Mouse (Mus musculus): ENCODE measurements around the gene Krt42. TPM values are rescaled to one million over a fixed set of nuclear protein-coding genes. Genes with fewer than 3 reads are reported as not detected.

Gene Krt42
- polyA plus RNA-seq, 1 experiment = not detected

DNA sequence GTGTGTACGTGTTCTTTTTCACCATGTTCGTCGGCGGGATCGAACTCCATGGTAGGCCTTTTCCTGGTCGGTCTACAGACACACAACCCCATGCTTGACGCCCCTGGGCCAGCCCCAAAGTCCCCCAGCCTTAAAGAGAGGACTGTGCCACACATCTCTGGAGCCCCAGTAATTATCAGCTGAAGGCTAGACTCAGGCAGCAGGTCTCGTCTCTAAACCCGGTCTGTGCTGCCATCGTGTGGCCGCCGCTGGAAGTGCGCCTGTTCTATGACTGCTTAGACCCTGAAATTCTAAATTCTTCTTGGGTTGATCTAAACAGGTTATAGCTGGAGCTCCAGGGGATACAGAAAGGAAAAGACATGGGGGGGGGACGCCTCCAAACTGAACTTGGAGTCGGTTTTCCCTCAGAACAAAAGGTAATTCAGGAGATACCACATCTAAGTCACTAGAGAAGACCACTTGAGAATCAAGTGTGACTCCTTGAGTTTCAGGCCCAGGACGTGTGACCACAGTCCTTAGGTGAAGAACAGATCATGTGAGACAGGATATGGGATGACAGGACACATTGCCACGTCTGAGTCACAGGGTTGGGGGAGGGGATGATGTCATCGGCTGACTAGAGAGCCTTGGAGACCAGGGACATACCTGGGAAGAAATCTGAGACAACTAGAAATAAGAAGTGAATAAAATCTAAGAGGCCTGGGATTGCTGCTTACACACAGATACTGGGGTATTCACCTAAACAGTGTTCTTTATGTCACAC lies 28.8 kb upstream of the Krt42 start:
- TF ChIP-seq CTCF (IDR thresholded peaks at IDR 0.05; ENCODE audit: control insufficient read depth, insufficient read depth, insufficient read length) = peak; percentile 80
- TF ChIP-seq MYOG (IDR thresholded peaks at IDR 0.05; ENCODE audit: control insufficient read depth, extremely low read depth, insufficient read length) = no peak
- Histone ChIP-seq H3ac (ENCODE audit: control insufficient read depth, insufficient read length, low read depth) (no peak overlapping the region), H3K4me3 (ENCODE audit: insufficient read depth, poor library complexity, severe bottlenecking) (no peak overlapping the region), H3K79me2 (ENCODE audit: control insufficient read depth, insufficient read depth) (no peaks in the 10 kb centered on the region), H3K36me3 (ENCODE audit: control insufficient read depth, insufficient read depth) (no peaks in the 10 kb centered on the region), H3K27me3 (ENCODE audit: control insufficient read depth, insufficient read depth, insufficient read length) (no peaks in the 10 kb centered on the region), H3K79me3 (ENCODE audit: low read depth) (no peaks in the 10 kb centered on the region)

DNA sequence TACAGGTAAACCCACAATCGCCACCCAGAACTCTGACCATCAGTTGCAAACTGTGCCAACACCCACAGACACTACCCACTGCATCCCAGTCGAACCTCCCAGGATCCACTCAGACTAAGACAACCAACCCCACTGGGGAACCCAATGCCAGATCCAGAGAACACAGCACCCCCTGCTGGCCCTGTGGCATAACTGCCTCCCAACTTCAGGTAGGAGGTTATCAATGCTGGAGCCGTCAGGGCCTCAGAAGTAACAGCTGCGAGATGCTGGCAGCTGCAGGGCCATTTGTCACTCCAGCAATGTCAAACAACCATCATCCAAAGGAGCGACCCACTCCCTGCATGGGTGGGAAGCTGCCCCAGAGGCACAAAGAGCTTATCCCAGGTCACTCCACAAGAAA lies 28.1 kb upstream of the Krt42 start:
- Histone ChIP-seq H3K36me3 (ENCODE audit: control insufficient read depth, insufficient read depth) (no peaks in the 10 kb centered on the region), H3K79me2 (ENCODE audit: control insufficient read depth, insufficient read depth) (no peaks in the 10 kb centered on the region), H3K4me3 (ENCODE audit: insufficient read depth, poor library complexity, severe bottlenecking) (no peak overlapping the region), H3ac (ENCODE audit: control insufficient read depth, insufficient read length, low read depth) (no peak overlapping the region), H3K79me3 (ENCODE audit: low read depth) (no peaks in the 10 kb centered on the region), H3K27me3 (ENCODE audit: control insufficient read depth, insufficient read depth, insufficient read length) (no peaks in the 10 kb centered on the region)
- TF ChIP-seq MYOG (IDR thresholded peaks at IDR 0.05; ENCODE audit: control insufficient read depth, extremely low read depth, insufficient read length) (no peak), MYOD1 (IDR thresholded peaks at IDR 0.05; ENCODE audit: control insufficient read depth, insufficient read length, low read depth) (peak; percentile 16), CTCF (IDR thresholded peaks at IDR 0.05; ENCODE audit: control insufficient read depth, insufficient read depth, insufficient read length) (peak; percentile 56)

DNA sequence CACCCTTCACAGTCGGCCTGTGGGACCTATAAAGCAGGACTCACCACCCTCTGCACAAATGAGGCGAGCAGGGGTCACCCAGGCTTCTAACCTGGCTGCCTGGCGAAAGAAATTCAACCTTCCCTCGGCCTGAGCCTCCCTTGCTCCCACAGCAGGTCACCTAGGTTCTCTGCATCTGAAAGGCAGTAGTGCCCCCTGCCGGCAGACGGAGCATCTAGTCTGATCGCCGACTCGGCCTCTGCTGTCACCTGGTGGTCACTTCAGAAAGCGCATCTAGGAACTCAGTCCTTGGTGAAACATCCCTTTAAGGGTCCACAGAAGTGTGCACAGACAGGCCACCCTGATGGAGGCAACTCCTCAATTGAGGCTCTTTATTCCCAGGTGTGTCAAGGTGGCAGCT lies 25.6 kb upstream of the Krt42 start:
- TF ChIP-seq MAX (IDR thresholded peaks at IDR 0.05) (peak; percentile 32), MYOG (IDR thresholded peaks at IDR 0.05; ENCODE audit: control insufficient read depth, extremely low read depth, insufficient read length) (no peak), CTCF (IDR thresholded peaks at IDR 0.05; ENCODE audit: control insufficient read depth, insufficient read depth, insufficient read length) (peak; percentile 100), FOSL1 (IDR thresholded peaks at IDR 0.05; ENCODE audit: insufficient read depth, low read length, poor library complexity, severe bottlenecking) (no peak), CEBPB (IDR thresholded peaks at IDR 0.05; ENCODE audit: low read depth) (no peak), USF1 (IDR thresholded peaks at IDR 0.05; ENCODE audit: low read depth) (no peak), MYOD1 (IDR thresholded peaks at IDR 0.05; ENCODE audit: control insufficient read depth, insufficient read length, low read depth) (no peak)
- Histone ChIP-seq H3K79me2 (ENCODE audit: control insufficient read depth, insufficient read depth) (no peaks in the 10 kb centered on the region), H3K4me3 (ENCODE audit: insufficient read depth, poor library complexity, severe bottlenecking) (no peak overlapping the region), H3K79me3 (ENCODE audit: low read depth) (no peaks in the 10 kb centered on the region), H3K27me3 (ENCODE audit: control insufficient read depth, insufficient read depth, insufficient read length) (no peaks in the 10 kb centered on the region), H3ac (ENCODE audit: control insufficient read depth, insufficient read length, low read depth) (no peak overlapping the region), H3K36me3 (ENCODE audit: control insufficient read depth, insufficient read depth) (no peaks in the 10 kb centered on the region)

DNA sequence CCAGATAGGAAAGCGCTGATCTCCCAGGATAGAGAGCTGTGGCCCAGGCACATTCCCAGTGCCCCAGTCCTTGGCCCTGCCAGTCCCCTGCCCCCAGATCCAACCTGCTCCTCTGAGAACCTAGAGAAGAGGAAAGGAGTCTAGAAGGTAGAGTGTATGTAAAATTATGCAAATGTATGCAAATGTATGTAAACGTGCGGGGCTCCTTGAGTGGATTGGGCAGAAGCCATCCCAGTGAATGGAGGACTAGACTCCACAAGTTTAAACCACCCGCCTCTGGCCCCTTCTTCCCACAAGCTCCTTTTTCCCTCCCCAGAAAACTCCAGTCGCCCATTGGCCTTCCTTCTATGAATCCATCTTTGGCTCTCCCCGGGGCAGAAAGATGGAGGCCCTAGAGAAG lies 23.2 kb upstream of the Krt42 start:
- Histone ChIP-seq H3ac (ENCODE audit: control insufficient read depth, insufficient read length, low read depth) (no peak overlapping the region), H3K27me3 (ENCODE audit: control insufficient read depth, insufficient read depth, insufficient read length) (no peaks in the 10 kb centered on the region), H3K4me3 (ENCODE audit: insufficient read depth, poor library complexity, severe bottlenecking) (no peak overlapping the region), H3K79me2 (ENCODE audit: control insufficient read depth, insufficient read depth) (no peaks in the 10 kb centered on the region), H3K36me3 (ENCODE audit: control insufficient read depth, insufficient read depth) (no peaks in the 10 kb centered on the region), H3K79me3 (ENCODE audit: low read depth) (no peaks in the 10 kb centered on the region)
- no peak for TF ChIP-seq CEBPB (IDR thresholded peaks at IDR 0.05; ENCODE audit: low read depth)
- TF ChIP-seq CTCF (IDR thresholded peaks at IDR 0.05; ENCODE audit: control insufficient read depth, insufficient read depth, insufficient read length) = no peak
- TF ChIP-seq FOSL1 (IDR thresholded peaks at IDR 0.05; ENCODE audit: insufficient read depth, low read length, poor library complexity, severe bottlenecking) = no peak
- no peak for TF ChIP-seq MYOD1 (IDR thresholded peaks at IDR 0.05; ENCODE audit: control insufficient read depth, insufficient read length, low read depth)
- TF ChIP-seq USF1 (IDR thresholded peaks at IDR 0.05; ENCODE audit: low read depth) = no peak
- no peak for TF ChIP-seq MYOG (IDR thresholded peaks at IDR 0.05; ENCODE audit: control insufficient read depth, extremely low read depth, insufficient read length)
- TF ChIP-seq MAX (IDR thresholded peaks at IDR 0.05) = no peak

DNA sequence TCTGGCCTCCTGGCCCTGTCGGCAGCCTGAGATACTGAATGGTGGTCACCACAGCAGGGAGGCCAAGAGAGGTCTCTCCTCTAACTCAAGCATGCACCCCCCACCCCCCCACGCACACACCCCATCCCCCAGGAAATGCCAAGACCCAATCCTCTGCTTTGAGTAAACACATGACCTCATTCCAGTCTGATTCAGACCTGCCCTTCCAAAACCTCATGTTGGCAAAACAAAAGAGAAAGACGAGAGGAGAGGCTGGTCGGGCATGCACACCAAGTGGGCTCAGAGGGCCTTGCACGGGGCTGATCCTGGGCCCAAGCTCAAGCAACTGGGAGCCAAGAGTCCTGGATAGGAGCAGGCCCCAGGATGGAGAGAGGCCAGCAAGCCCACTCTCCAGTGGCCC lies 20.6 kb upstream of the Krt42 start:
- no peaks in the 10 kb centered on the region for H3K79me3 ChIP-seq (ENCODE audit: low read depth)
- no peaks in the 10 kb centered on the region for H3K79me2 ChIP-seq (ENCODE audit: control insufficient read depth, insufficient read depth)
- peak overlapping the region; percentile 50 for H3ac ChIP-seq (ENCODE audit: control insufficient read depth, insufficient read length, low read depth)
- no peaks in the 10 kb centered on the region for H3K27me3 ChIP-seq (ENCODE audit: control insufficient read depth, insufficient read depth, insufficient read length)
- no peak for TF ChIP-seq MYOD1 (IDR thresholded peaks at IDR 0.05; ENCODE audit: control insufficient read depth, insufficient read length, low read depth)
- peak; percentile 71 for TF ChIP-seq MAX (IDR thresholded peaks at IDR 0.05)
- no peaks in the 10 kb centered on the region for H3K36me3 ChIP-seq (ENCODE audit: control insufficient read depth, insufficient read depth)
- H3K4me3 ChIP-seq (ENCODE audit: insufficient read depth, poor library complexity, severe bottlenecking) = no peak overlapping the region

DNA sequence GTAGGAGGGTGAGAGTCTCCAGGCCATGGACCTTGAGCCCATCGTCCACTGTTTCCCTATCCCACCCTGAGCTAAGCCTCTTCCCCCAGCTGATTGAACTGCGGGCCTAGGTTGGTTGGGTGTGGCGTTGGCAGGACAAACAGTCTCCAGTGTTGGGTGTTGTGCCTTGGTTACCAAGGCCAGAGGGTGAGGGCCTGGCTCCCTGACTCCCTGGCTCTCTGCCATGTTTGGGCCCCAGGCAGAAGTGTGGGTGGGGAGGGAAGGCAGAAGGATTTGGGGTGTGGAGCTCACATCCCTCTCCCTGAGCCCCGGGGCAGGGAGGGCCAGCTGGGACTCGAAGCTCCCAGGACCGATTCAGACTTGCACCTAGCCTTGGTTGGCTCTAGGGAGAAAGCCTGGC lies 19.3 kb upstream of the Krt42 start:
- no peaks in the 10 kb centered on the region for H3K79me2 ChIP-seq (ENCODE audit: control insufficient read depth, insufficient read depth)
- H3ac ChIP-seq (ENCODE audit: control insufficient read depth, insufficient read length, low read depth) = no peak overlapping the region
- TF ChIP-seq MAX (IDR thresholded peaks at IDR 0.05) (no peak), MYOG (IDR thresholded peaks at IDR 0.05; ENCODE audit: control insufficient read depth, extremely low read depth, insufficient read length) (no peak), USF1 (IDR thresholded peaks at IDR 0.05; ENCODE audit: low read depth) (no peak), CTCF (IDR thresholded peaks at IDR 0.05; ENCODE audit: control insufficient read depth, insufficient read depth, insufficient read length) (no peak), FOSL1 (IDR thresholded peaks at IDR 0.05; ENCODE audit: insufficient read depth, low read length, poor library complexity, severe bottlenecking) (no peak), MYOD1 (IDR thresholded peaks at IDR 0.05; ENCODE audit: control insufficient read depth, insufficient read length, low read depth) (no peak), CEBPB (IDR thresholded peaks at IDR 0.05; ENCODE audit: low read depth) (no peak)
- no peaks in the 10 kb centered on the region for H3K27me3 ChIP-seq (ENCODE audit: control insufficient read depth, insufficient read depth, insufficient read length)
- H3K79me3 ChIP-seq (ENCODE audit: low read depth) = no peaks in the 10 kb centered on the region
- H3K4me3 ChIP-seq (ENCODE audit: insufficient read depth, poor library complexity, severe bottlenecking) = no peak overlapping the region
- no peaks in the 10 kb centered on the region for H3K36me3 ChIP-seq (ENCODE audit: control insufficient read depth, insufficient read depth)

Data from C2C12 (cell line).